Mouse (Mus musculus): ENCODE measurements around the gene Acyp2.

DNA sequence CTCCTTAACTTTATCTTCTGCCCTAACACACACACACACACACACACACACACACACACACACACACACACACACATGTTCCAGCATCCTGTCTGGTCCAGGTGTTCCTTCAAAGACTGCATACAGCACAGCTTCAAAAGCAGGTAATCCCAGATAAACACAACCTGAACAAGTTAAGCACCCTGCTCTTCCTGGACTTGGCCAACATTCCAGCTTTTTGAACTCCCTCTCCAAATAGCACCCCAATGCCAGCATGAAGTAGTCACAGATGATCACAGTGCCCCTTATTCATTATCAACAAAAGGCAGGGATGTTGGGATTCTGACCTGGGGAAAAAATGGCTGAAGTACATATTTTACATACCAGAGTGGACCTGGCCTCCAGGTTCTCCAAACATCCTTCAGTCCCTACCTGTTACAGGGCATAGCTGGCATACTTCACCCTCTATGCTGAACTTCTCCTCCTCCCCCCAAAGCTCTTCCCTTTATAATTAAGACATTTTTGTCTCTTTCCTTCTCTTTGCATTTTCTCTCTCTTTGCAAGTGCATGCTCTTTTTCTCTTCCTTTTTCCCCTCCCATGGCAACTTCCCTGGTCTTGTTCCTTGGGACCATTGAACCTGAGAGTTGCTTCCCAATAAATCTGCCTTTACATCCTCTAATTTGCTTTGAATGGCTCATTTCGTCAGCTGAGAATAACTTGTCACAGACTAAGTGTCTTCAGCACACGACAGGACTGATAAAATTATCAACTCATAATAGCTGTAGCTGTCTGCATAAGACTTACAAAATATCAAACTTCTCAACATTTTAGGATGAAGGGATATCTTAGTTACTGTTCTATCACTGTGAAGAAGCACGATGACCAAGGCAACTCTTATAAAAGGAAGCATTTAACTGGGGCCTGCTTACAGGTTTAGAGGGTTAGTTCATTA, 41.5 kb downstream of the Acyp2 start:
- no peak for TF ChIP-seq POLR2A (IDR thresholded peaks at IDR 0.05; ENCODE audit: low read depth, low read length)
- TF ChIP-seq CTCF (conservative IDR thresholded peaks at IDR 0.05; ENCODE audit: insufficient read depth, insufficient read length, low read depth, low read length) = no peak
